In genomic region chr4:58379186-58379585, GRCm38 (mm10) we compare ENCODE assay signal across 23 mouse cellular contexts.
"Had no signal": no experiment of that assay in that cellular context is flagged by ENCODE, and none has a peak within 500 bp of the region (broad histone marks: within the 10 kb centered on the region; RNA-seq: fewer than 3 reads in every experiment).

No protein-coding gene starts in this region.

- H3K4me3 ChIP-seq: heart, adult 2 months; hindbrain, embryonic 10.5 days; hindbrain, embryonic 12.5 days; intestine, embryonic 15.5 days; left cerebral cortex, adult 2 months; limb, embryonic 10.5 days; limb, embryonic 12.5 days; liver, embryonic 13.5 days; liver, embryonic 15.5 days had no signal

- DNase-seq: gastrocnemius, postnatal 14 days; gastrocnemius, postnatal 36 days; heart, adult 11 months; heart, adult 2 months; heart, postnatal 10 days; heart, postnatal 4 days; kidney, adult 18-20 months; kidney, adult 8-10 months; kidney, postnatal 10 days; kidney, postnatal 25 days; kidney, postnatal 4 days; liver; liver, embryonic 13.5 days had no signal

- H3K27me3 ChIP-seq: hindbrain, embryonic 12.5 days; intestine, embryonic 15.5 days; limb, embryonic 12.5 days; liver, embryonic 13.5 days; liver, embryonic 15.5 days had no signal

- H3K27ac ChIP-seq: heart, adult 2 months; hindbrain, embryonic 10.5 days; hindbrain, embryonic 12.5 days; hindbrain, embryonic 14.5 days; intestine, embryonic 15.5 days; left cerebral cortex, adult 2 months; limb, embryonic 10.5 days; limb, embryonic 12.5 days; liver, embryonic 13.5 days; liver, embryonic 15.5 days had no signal

- H3K4me2 ChIP-seq: heart, embryonic 11.5 days; hindbrain, embryonic 12.5 days; hindbrain, embryonic 14.5 days; intestine, embryonic 15.5 days; limb, embryonic 12.5 days; liver, embryonic 11.5 days; liver, embryonic 13.5 days; liver, embryonic 15.5 days had no signal

- H3K36me3 ChIP-seq: hindbrain, embryonic 10.5 days; hindbrain, embryonic 12.5 days; intestine, embryonic 15.5 days; limb, embryonic 10.5 days; limb, embryonic 12.5 days; liver, embryonic 13.5 days; liver, embryonic 15.5 days had no signal

- H3K4me1 ChIP-seq: hindbrain, embryonic 10.5 days; hindbrain, embryonic 12.5 days; intestine, embryonic 15.5 days; limb, embryonic 10.5 days; limb, embryonic 12.5 days; liver, embryonic 13.5 days; liver, embryonic 15.5 days had no signal

- H3K9me3 ChIP-seq: hindbrain, embryonic 10.5 days; hindbrain, embryonic 12.5 days; intestine, embryonic 15.5 days; limb, embryonic 10.5 days; limb, embryonic 12.5 days; liver, embryonic 13.5 days; liver, embryonic 15.5 days had no signal
